Mouse (Mus musculus): ENCODE measurements around the gene Prrg4. TPM values are rescaled to one million over a fixed set of nuclear protein-coding genes. Genes with fewer than 3 reads are reported as not detected.

Prrg4 gene
- polyA plus RNA-seq, 1 experiment from 2014 or later: 0.99 TPM

Other genes with a start within 250 kb of the Prrg4 start
- 25.6 and 32.2 TPM in 2 replicates for gene Tcp11l1, start 137.7 kb downstream of the Prrg4 start, polyA plus RNA-seq (2015; fragmentation: Nextera tagmentation; extraction: Ambion mirVana)
- not detected in 2 replicates for gene Pin1rt1, start 133.5 kb downstream of the Prrg4 start, polyA plus RNA-seq (2015; fragmentation: Nextera tagmentation; extraction: Ambion mirVana)
- 3.3 and 4.6 TPM in 2 replicates for gene Depdc7, start 107.0 kb downstream of the Prrg4 start, polyA plus RNA-seq (2015; fragmentation: Nextera tagmentation; extraction: Ambion mirVana)
- gene Qser1, start 33.1 kb downstream of the Prrg4 start, polyA plus RNA-seq (2015; fragmentation: Nextera tagmentation; extraction: Ambion mirVana): 6.4 and 6.6 TPM in 2 replicates
- 7.6 and 8.2 TPM in 2 replicates for gene Ccdc73, start 17.9 kb upstream of the Prrg4 start, polyA plus RNA-seq (2015; fragmentation: Nextera tagmentation; extraction: Ambion mirVana)
- 196 and 215 TPM in 2 replicates for gene Eif3m, start 167.2 kb upstream of the Prrg4 start, polyA plus RNA-seq (2015; fragmentation: Nextera tagmentation; extraction: Ambion mirVana)
- not detected in 2 replicates for gene Gm11060, start 242.1 kb upstream of the Prrg4 start, polyA plus RNA-seq (2015; fragmentation: Nextera tagmentation; extraction: Ambion mirVana)